Mouse (Mus musculus) embryo, embryonic 10 days (tissue): Measurements from ENCODE around the gene Etnk2.

Experiments used
- DNase-seq: peaks from one replicate; pipeline ENCODE4 v3.0.0-alpha.2; 2015; ENCODE audit warnings: low spot score

The Etnk2 gene

GRCm38 (mm10) chr1:133351762-133352161 lies 11.6 kb upstream of the Etnk2 start:
- no peak for DNase-seq

GRCm38 (mm10) chr1:133353371-133353809 lies 10.0 kb upstream of the Etnk2 start:
- DNase-seq: peak; percentile 86

- DNase-seq: no peak
Observed at GRCm38 (mm10) chr1:133355469-133355868, 7.9 kb upstream of the Etnk2 start.

- DNase-seq: no peak
Observed at GRCm38 (mm10) chr1:133355912-133356311, 7.5 kb upstream of the Etnk2 start.

GRCm38 (mm10) chr1:133356330-133356729 lies 7.0 kb upstream of the Etnk2 start:
- DNase-seq: no peak

GRCm38 (mm10) chr1:133361006-133361405 lies 2.4 kb upstream of the Etnk2 start:
- DNase-seq: no peak

- DNase-seq: no peak
Observed at GRCm38 (mm10) chr1:133362103-133362502, 1.3 kb upstream of the Etnk2 start.

GRCm38 (mm10) chr1:133364022-133364630 lies 754 bp downstream of the Etnk2 start:
- DNase-seq: no peak

GRCm38 (mm10) chr1:133364890-133365289 lies 1.5 kb downstream of the Etnk2 start:
- DNase-seq: no peak

GRCm38 (mm10) chr1:133366951-133367605 lies 3.7 kb downstream of the Etnk2 start:
- no peak for DNase-seq

GRCm38 (mm10) chr1:133367606-133368488 lies 4.5 kb downstream of the Etnk2 start:
- peak; percentile 59 for DNase-seq

GRCm38 (mm10) chr1:133368644-133369043 lies 5.3 kb downstream of the Etnk2 start:
- no peak for DNase-seq

- no peak for DNase-seq
Observed at GRCm38 (mm10) chr1:133370352-133370751, 7.0 kb downstream of the Etnk2 start.

- no peak for DNase-seq
Observed at GRCm38 (mm10) chr1:133371431-133371830, 8.1 kb downstream of the Etnk2 start.

- DNase-seq: no peak
Observed at GRCm38 (mm10) chr1:133372113-133372512, 8.7 kb downstream of the Etnk2 start.

- no peak for DNase-seq
Observed at GRCm38 (mm10) chr1:133375696-133376346, 12.4 kb downstream of the Etnk2 start.

GRCm38 (mm10) chr1:133377547-133377946 lies 14.2 kb downstream of the Etnk2 start:
- no peak for DNase-seq

- no peak for DNase-seq
Observed at GRCm38 (mm10) chr1:133379254-133379985, 16.0 kb downstream of the Etnk2 start.

- DNase-seq: no peak
Observed at GRCm38 (mm10) chr1:133379986-133380320, 16.6 kb downstream of the Etnk2 start.

GRCm38 (mm10) chr1:133380347-133381065 lies 17.1 kb downstream of the Etnk2 start:
- DNase-seq: peak; percentile 57

- DNase-seq: peak; percentile 91
Observed at GRCm38 (mm10) chr1:133382008-133382407, 18.6 kb downstream of the Etnk2 start.
